Mouse (Mus musculus): ENCODE results near the gene Zfp526.

- TF ChIP-seq POLR2A (IDR thresholded peaks at IDR 0.05; ENCODE audit: low read depth, low read length) (no peak; the same call in 1 of the 2 replicates), CTCF (IDR thresholded peaks at IDR 0.05; ENCODE audit: extremely low read depth, insufficient read length, insufficient replicate concordance, low read depth, low read length) (no peak)
Measured at GRCm38 (mm10) chr7:25238015-25238706, 16.9 kb downstream of the Zfp526 start.

All from small intestine, adult 2 months (tissue).